Mouse (Mus musculus): ENCODE measurements at regions not wholly inside any gene's neighbourhood (a gene's known extent, or its start where the extent isn't known, plus 50 kb on each side); places are given as distances from the start of the nearest gene placed in this dataset.
A peak's percentile ranks its signal among the peaks of the same experiment; 100 is the strongest.

- peak; percentile 36; the same call in 1 of the 2 replicates for ATAC-seq (ENCODE audit: low read depth)
- WGBS = 63% methylated on average over 7 of the region's 7 CpGs
- peaks cover 25% of the 10 kb centered on the region for H3K4me1 ChIP-seq (replicated peaks)
- H3K27ac ChIP-seq (replicated peaks) = no peak overlapping the region
- no peak overlapping the region for H3K9ac ChIP-seq
- no peak overlapping the region for H3K4me3 ChIP-seq
- no peaks in the 10 kb centered on the region for H3K9me3 ChIP-seq
- H3K4me2 ChIP-seq = no peak overlapping the region
- H3K36me3 ChIP-seq = no peaks in the 10 kb centered on the region
- no peaks in the 10 kb centered on the region for H3K27me3 ChIP-seq
Measured at GRCm38 (mm10) chr7:137723361-137724040, 286.1 kb downstream of the Glrx3 start.

- 56% methylated on average over 7 of the region's 7 CpGs for WGBS
- Histone ChIP-seq H3K9ac (no peak overlapping the region), H3K27ac (replicated peaks) (no peak overlapping the region), H3K27me3 (no peaks in the 10 kb centered on the region), H3K36me3 (no peaks in the 10 kb centered on the region), H3K4me3 (no peak overlapping the region), H3K4me2 (no peak overlapping the region), H3K9me3 (no peaks in the 10 kb centered on the region), H3K4me1 (replicated peaks) (peaks cover 22% of the 10 kb centered on the region; the same call in 1 of the 2 replicates)
- ATAC-seq (ENCODE audit: low read depth) = no peak
Measured at GRCm38 (mm10) chr7:137726031-137726430, 288.6 kb downstream of the Glrx3 start.

DNA sequence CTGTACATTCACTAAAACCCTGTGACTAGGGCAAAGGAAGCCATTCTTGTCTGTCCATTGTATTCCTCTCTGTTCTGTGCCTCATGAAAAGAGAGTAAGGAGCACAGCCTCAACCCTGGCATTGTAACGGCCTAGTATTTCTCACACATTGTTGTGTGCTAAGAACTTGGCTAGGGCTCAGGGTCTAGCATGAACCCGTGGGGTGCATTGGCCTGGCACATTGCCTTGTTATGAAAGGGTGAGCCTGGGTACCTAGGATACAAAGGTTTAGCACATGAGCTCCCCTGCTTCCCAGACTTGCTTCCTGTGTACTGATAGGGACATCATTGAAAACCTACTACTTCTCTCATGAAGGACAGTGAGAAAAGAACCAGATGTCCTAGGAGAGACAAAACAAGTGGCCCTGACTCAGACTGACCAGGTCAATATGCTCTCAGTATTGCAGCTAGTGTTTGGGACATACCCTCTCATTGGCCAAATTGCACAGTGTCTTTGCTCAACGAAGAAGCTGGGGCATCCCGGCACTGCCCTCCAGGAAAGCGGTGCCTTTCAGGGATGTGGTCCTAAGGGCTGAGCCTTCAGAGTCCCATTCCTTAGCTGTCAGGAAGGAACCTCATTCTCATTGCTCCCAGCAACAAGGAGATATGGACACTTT is 298.6 kb downstream of the Glrx3 start:
- Histone ChIP-seq H3K27ac (replicated peaks) (no peak overlapping the region), H3K9ac (no peak overlapping the region), H3K4me1 (replicated peaks) (peaks cover 6% of the 10 kb centered on the region; the same call in 1 of the 2 replicates), H3K4me3 (no peak overlapping the region), H3K27me3 (no peaks in the 10 kb centered on the region), H3K36me3 (no peaks in the 10 kb centered on the region), H3K4me2 (no peak overlapping the region), H3K9me3 (no peaks in the 10 kb centered on the region)
- 90% methylated on average over 5 of the region's 5 CpGs for WGBS
- no peak for ATAC-seq (ENCODE audit: low read depth)

GRCm38 (mm10) chr7:137741702-137742101 is 304.3 kb downstream of the Glrx3 start:
- 88% methylated on average over 3 of the region's 3 CpGs for WGBS
- ATAC-seq (ENCODE audit: low read depth) = no peak
- no peaks in the 10 kb centered on the region for H3K27me3 ChIP-seq
- no peaks in the 10 kb centered on the region for H3K9me3 ChIP-seq
- peak overlapping the region; percentile 61; the same call in 1 of the 2 replicates for H3K27ac ChIP-seq (replicated peaks)
- H3K4me2 ChIP-seq = no peak overlapping the region
- no peaks in the 10 kb centered on the region for H3K36me3 ChIP-seq
- peaks cover 19% of the 10 kb centered on the region for H3K4me1 ChIP-seq (replicated peaks)
- H3K9ac ChIP-seq = no peak overlapping the region
- no peak overlapping the region for H3K4me3 ChIP-seq

- Histone ChIP-seq H3K27ac (replicated peaks) (peak overlapping the region; percentile 61), H3K4me1 (replicated peaks) (peaks cover 19% of the 10 kb centered on the region), H3K9me3 (no peaks in the 10 kb centered on the region), H3K4me2 (no peak overlapping the region), H3K36me3 (no peaks in the 10 kb centered on the region), H3K9ac (no peak overlapping the region), H3K27me3 (no peaks in the 10 kb centered on the region), H3K4me3 (no peak overlapping the region)
- no peak for ATAC-seq (ENCODE audit: low read depth)
- WGBS = 50% methylated on average over 7 of the region's 7 CpGs
Measured at GRCm38 (mm10) chr7:137742297-137742751, 304.9 kb downstream of the Glrx3 start.

- H3K4me1 ChIP-seq (replicated peaks) = peaks cover 19% of the 10 kb centered on the region
- no peaks in the 10 kb centered on the region for H3K9me3 ChIP-seq
- H3K9ac ChIP-seq = no peak overlapping the region
- H3K27ac ChIP-seq (replicated peaks) = no peak overlapping the region
- WGBS = 56% methylated on average over 1 of the region's 1 CpGs
- no peaks in the 10 kb centered on the region for H3K36me3 ChIP-seq
- H3K4me2 ChIP-seq = no peak overlapping the region
- H3K27me3 ChIP-seq = no peaks in the 10 kb centered on the region
- H3K4me3 ChIP-seq = no peak overlapping the region
- ATAC-seq (ENCODE audit: low read depth) = no peak
Measured at GRCm38 (mm10) chr7:137745575-137745974, 308.2 kb downstream of the Glrx3 start.

DNA sequence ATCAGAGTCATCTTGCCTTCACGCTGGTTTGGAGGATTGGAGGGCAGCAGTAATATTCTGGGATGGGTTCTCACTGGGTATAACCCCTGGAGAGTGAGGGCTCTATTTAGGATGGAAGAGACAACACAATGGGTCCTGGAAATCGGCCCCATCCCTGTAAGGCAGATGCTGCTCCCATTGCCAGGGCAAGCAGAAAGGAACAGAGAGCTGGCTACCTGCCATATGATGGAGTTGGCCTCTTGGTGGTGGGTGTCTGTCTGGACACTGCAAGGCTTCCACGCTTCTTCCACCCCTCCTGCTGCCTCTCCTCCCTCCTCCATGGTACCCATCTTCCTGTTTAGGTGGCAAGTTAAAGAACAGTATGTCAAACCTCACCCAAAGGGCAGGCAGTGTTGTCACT is 308.6 kb downstream of the Glrx3 start:
- Histone ChIP-seq H3K9ac (no peak overlapping the region), H3K36me3 (no peaks in the 10 kb centered on the region), H3K4me2 (no peak overlapping the region), H3K4me3 (no peak overlapping the region), H3K27me3 (no peaks in the 10 kb centered on the region), H3K4me1 (replicated peaks) (peaks cover 19% of the 10 kb centered on the region), H3K27ac (replicated peaks) (no peak overlapping the region), H3K9me3 (no peaks in the 10 kb centered on the region)
- no peak for ATAC-seq (ENCODE audit: low read depth)
- 77% methylated on average over 3 of the region's 3 CpGs for WGBS

GRCm38 (mm10) chr7:137748936-137749335 is 311.5 kb downstream of the Glrx3 start:
- no peaks in the 10 kb centered on the region for H3K36me3 ChIP-seq
- H3K27me3 ChIP-seq = no peaks in the 10 kb centered on the region
- no peak overlapping the region for H3K4me2 ChIP-seq
- H3K9me3 ChIP-seq = no peaks in the 10 kb centered on the region
- H3K4me1 ChIP-seq (replicated peaks) = no peaks in the 10 kb centered on the region
- 69% methylated on average over 7 of the region's 7 CpGs for WGBS
- no peak overlapping the region for H3K27ac ChIP-seq (replicated peaks)
- H3K4me3 ChIP-seq = no peak overlapping the region
- ATAC-seq (ENCODE audit: low read depth) = no peak
- H3K9ac ChIP-seq = no peak overlapping the region

DNA sequence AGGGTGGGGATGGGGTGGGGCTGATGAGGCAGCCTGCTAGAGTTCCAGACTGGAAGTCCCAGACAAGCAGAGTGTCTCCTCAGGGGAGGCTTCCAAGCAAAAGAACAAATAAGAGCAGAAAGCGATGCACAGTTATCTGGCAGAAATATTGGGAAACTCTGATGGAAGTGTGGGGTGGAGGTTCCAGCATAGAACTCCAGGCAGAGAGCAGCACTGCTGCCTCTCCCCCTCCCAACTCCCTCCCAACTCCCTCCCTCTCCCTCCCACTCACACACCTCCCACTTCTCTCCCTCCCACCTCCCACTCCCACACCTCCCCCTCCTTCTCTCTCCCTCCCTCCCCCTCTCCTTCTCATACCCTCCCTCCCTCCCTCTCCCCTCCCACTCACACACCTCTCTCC is 313.3 kb downstream of the Glrx3 start:
- Histone ChIP-seq H3K27ac (replicated peaks) (no peak overlapping the region), H3K9ac (no peak overlapping the region), H3K27me3 (no peaks in the 10 kb centered on the region), H3K36me3 (no peaks in the 10 kb centered on the region), H3K9me3 (no peaks in the 10 kb centered on the region), H3K4me2 (no peak overlapping the region), H3K4me3 (no peak overlapping the region), H3K4me1 (replicated peaks) (no peaks in the 10 kb centered on the region)
- ATAC-seq (ENCODE audit: low read depth) = no peak
- 71% methylated on average over 1 of the region's 1 CpGs for WGBS

DNA sequence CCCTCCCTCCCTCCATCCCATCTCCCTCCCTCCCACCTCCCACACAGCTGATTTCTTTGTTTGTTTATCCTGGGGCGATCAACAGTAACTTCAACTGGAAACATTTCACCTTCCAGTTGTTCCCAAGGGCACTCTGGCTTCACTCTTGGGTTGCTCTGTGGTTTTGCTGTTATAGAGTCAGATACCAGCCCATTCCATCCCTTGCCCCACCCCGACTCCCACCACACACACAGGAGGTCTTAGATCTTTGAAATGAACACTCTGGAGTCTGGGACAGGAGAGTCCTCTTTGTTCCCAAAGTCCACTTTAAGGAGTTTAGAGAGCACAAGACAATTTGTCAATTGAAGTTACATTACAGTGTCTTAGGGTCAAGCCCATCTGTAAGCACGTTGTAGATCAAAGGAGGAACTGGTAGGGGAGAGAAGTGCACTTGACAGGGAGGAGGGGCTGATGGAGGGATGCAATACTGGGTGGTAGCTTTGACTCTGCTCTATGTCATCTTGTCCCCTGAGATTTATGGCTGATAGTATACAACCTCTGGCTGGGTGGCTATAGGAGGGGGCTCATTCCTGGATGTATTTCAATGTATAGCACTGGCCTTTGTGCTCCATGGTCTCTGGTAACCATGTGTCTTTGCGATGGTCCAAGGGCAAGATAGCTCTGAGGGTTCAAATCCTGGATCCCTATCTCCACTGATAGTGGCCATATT is 313.9 kb downstream of the Glrx3 start:
- no peaks in the 10 kb centered on the region for H3K9me3 ChIP-seq
- H3K4me1 ChIP-seq (replicated peaks) = no peaks in the 10 kb centered on the region
- H3K9ac ChIP-seq = no peak overlapping the region
- H3K36me3 ChIP-seq = no peaks in the 10 kb centered on the region
- H3K27ac ChIP-seq (replicated peaks) = no peak overlapping the region
- WGBS = 43% methylated on average over 4 of the region's 4 CpGs
- H3K27me3 ChIP-seq = no peaks in the 10 kb centered on the region
- no peak overlapping the region for H3K4me3 ChIP-seq
- ATAC-seq (ENCODE audit: low read depth) = no peak
- H3K4me2 ChIP-seq = no peak overlapping the region

DNA sequence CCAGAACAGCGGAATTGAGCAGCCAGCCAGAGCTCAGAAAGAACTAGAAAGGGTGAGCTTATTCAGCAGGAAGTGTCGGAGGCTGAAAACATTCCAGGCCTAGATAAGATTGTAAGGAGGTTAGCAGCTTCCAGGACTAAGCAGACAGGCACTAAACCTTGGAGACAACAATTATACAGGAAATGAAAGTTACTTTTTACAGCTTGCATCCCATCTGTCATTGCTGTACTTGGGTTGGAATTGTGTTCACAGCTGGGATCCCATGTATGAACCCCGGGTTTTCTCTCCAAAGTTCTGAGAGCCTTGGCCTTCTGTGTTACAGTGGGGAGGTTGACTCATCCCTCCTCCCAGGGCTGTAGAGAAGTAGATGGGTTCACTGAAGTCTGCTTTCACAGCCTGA is 328.5 kb downstream of the Glrx3 start:
- Histone ChIP-seq H3K4me3 (no peak overlapping the region), H3K4me1 (replicated peaks) (no peaks in the 10 kb centered on the region), H3K27ac (replicated peaks) (no peak overlapping the region), H3K27me3 (no peaks in the 10 kb centered on the region), H3K9ac (no peak overlapping the region), H3K9me3 (no peaks in the 10 kb centered on the region), H3K36me3 (no peaks in the 10 kb centered on the region), H3K4me2 (no peak overlapping the region)
- no peak for ATAC-seq (ENCODE audit: low read depth)
- WGBS = 85% methylated on average over 3 of the region's 3 CpGs

DNA sequence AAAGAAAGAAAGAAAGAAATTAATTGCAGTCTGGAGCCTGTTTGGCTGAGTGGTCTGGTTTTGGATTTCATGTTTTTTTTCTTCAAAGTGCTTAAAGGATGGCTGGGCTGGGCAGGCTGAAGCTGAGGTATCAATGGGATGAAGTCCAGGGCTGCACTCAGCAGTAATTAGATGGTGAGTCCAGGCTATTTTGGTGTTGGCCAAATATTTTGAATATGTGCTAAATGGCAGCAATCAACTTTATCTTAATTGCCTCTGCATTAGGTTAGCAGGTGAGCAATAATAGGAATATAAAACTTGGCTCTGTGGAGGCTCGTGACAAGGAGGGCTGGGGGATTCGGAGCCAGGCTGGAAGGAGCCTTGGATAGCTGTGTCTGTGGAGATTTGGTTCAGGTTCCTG is 329.3 kb downstream of the Glrx3 start:
- Histone ChIP-seq H3K4me3 (no peak overlapping the region), H3K9ac (no peak overlapping the region), H3K27me3 (no peaks in the 10 kb centered on the region), H3K27ac (replicated peaks) (no peak overlapping the region), H3K36me3 (no peaks in the 10 kb centered on the region), H3K4me1 (replicated peaks) (no peaks in the 10 kb centered on the region), H3K9me3 (no peaks in the 10 kb centered on the region), H3K4me2 (no peak overlapping the region)
- no peak for ATAC-seq (ENCODE audit: low read depth)
- 63% methylated on average over 2 of the region's 2 CpGs for WGBS
